Mouse (Mus musculus) liver, adult 2 months (tissue): ENCODE measurements around the gene Ccdc88c.

Source experiments
- CTCF ChIP-seq: fragments of 200-500 bp; IDR thresholded peaks from 2 replicates; pipeline ENCODE4 v1.5.1; 2011; ENCODE audit warnings: low read depth, low read length, control low read depth
- POLR2A ChIP-seq: fragments of 200-500 bp; IDR thresholded peaks from 2 replicates; pipeline ENCODE4 v1.6.1; 2011; ENCODE audit warnings: low read length, control low read depth; ENCODE audit not compliant: insufficient read depth; ENCODE audit errors: extremely low read depth

- no peak for TF ChIP-seq CTCF
- no peak for TF ChIP-seq POLR2A
Measured at GRCm38 (mm10) chr12:101009225-101009624, 19.6 kb downstream of the Ccdc88c start.
